Mouse (Mus musculus): Measurements from ENCODE around the gene Tmed2. TPM values are rescaled to one million over a fixed set of nuclear protein-coding genes. Genes with fewer than 3 reads are reported as not detected.
"Not testable (repeated sequence)": the region's sequence is repeated elsewhere in the genome, so short reads cannot be mapped to it uniquely, and the experiment has no call there.

Gene Tmed2
- polyA plus RNA-seq, 1 experiment from 2014 or later, result 561 TPM

DNA sequence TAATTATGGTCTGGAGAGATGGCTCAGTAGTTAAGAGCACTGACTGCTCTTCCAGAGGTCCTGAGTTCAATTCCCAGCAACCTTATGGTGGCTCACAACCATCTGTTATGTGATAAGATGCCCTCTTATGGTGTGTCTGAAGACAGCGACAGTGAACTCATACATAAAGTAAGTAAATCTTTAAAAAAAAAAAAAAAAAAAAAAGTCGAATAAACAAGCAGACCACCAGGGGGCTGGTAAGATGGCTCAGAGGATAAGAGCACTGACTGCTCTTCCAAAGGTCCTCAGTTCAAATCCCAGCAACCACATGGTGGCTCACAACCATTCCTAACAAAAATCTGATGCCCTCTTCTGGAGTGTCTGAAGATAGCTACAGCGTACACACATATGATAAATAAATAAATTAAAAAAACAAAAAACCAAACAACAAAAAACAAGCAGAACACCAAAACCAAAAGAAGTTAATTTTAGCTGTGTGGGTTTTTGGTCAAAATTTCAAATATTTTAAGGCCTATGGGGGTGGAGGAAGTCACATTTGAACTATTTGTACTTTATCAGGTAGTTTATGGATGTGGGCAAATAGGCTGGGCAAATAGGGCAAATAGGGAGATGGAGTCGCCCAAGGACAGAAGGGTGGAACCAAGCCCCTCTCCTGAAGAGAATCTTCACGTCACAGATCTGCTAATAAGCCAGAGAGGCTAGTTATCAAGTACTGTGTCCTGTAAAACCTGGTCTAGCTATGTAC, 11.0 kb downstream of the Tmed2 start:
- not testable (repeated sequence) for ATAC-seq (replicated peaks; ENCODE audit: low FRiP score, low read depth); H3K27me3 ChIP-seq (ENCODE audit: insufficient read depth, low read length); H3K9me3 ChIP-seq (replicated peaks; ENCODE audit: low read length); DNase-seq (ENCODE audit: low spot score); H3K4me1 ChIP-seq (replicated peaks; ENCODE audit: insufficient read depth, low read length)
- Histone ChIP-seq H3K27ac (peak overlapping the region; percentile 89), H3K4me2 (ENCODE audit: low read length) (peak overlapping the region; percentile 82), H3K4me3 (replicated peaks; ENCODE audit: low read depth, low read length) (peak overlapping the region; percentile 91), H3K9ac (ENCODE audit: low read depth, low read length) (peak overlapping the region; percentile 76; the same call in 1 of the 2 replicates), H3K36me3 (ENCODE audit: insufficient read depth, low read length) (peaks cover 22% of the 10 kb centered on the region)
- 30% methylated on average over 5 of the region's 5 CpGs for WGBS
- TF ChIP-seq CTCF (IDR thresholded peaks at IDR 0.05; ENCODE audit: low read depth), result peak; percentile 47

GRCm38 (mm10) chr5:124552094-124552472, 11.6 kb downstream of the Tmed2 start:
- Histone ChIP-seq H3K4me2 (ENCODE audit: low read length) (peak overlapping the region; percentile 82), H3K4me3 (replicated peaks; ENCODE audit: low read depth, low read length) (peak overlapping the region; percentile 91), H3K4me1 (replicated peaks; ENCODE audit: insufficient read depth, low read length) (no peaks in the 10 kb centered on the region), H3K27ac (peak overlapping the region; percentile 89), H3K27me3 (ENCODE audit: insufficient read depth, low read length) (no peaks in the 10 kb centered on the region), H3K9me3 (replicated peaks; ENCODE audit: low read length) (no peaks in the 10 kb centered on the region), H3K9ac (ENCODE audit: low read depth, low read length) (peak overlapping the region; percentile 76), H3K36me3 (ENCODE audit: insufficient read depth, low read length) (peaks cover 27% of the 10 kb centered on the region)
- WGBS, result 3% methylated on average over 9 of the region's 9 CpGs
- ATAC-seq (replicated peaks; ENCODE audit: low FRiP score, low read depth) (no peak), DNase-seq (ENCODE audit: low spot score) (peak; percentile 50)
- no peak for TF ChIP-seq CTCF (IDR thresholded peaks at IDR 0.05; ENCODE audit: low read depth)

- peak; percentile 96 for DNase-seq (ENCODE audit: low spot score)
- Histone ChIP-seq H3K4me3 (replicated peaks; ENCODE audit: low read depth, low read length) (peak within 1 kb of the TSS; percentile 91), H3K27ac (peak within 1 kb of the TSS; percentile 89), H3K36me3 (ENCODE audit: insufficient read depth, low read length) (peaks cover 31% of the 10 kb centered on the region), H3K9ac (ENCODE audit: low read depth, low read length) (peak within 1 kb of the TSS; percentile 76), H3K27me3 (ENCODE audit: insufficient read depth, low read length) (no peaks in the 10 kb centered on the region), H3K9me3 (replicated peaks; ENCODE audit: low read length) (no peaks in the 10 kb centered on the region), H3K4me1 (replicated peaks; ENCODE audit: insufficient read depth, low read length) (no peaks in the 10 kb centered on the region), H3K4me2 (ENCODE audit: low read length) (peak within 1 kb of the TSS; percentile 82)
- peak; percentile 86 for ATAC-seq (replicated peaks; ENCODE audit: low FRiP score, low read depth)
- TF ChIP-seq CTCF (IDR thresholded peaks at IDR 0.05; ENCODE audit: low read depth), result peak; percentile 49
- under 1% methylated on average over 61 of the region's 66 CpGs for WGBS
Observed at GRCm38 (mm10) chr5:124552558-124553307, 12.2 kb downstream of the Tmed2 start, which contains the start of gene Ddx55. Gene Ddx55, plus strand, starts transcription at chr5:124552864.

GRCm38 (mm10) chr5:124553607-124554006, 13.1 kb downstream of the Tmed2 start:
- no peak for ATAC-seq (replicated peaks; ENCODE audit: low FRiP score, low read depth)
- no peak for DNase-seq (ENCODE audit: low spot score)
- Histone ChIP-seq H3K4me1 (replicated peaks; ENCODE audit: insufficient read depth, low read length) (no peaks in the 10 kb centered on the region), H3K4me3 (replicated peaks; ENCODE audit: low read depth, low read length) (no peak overlapping the region), H3K9ac (ENCODE audit: low read depth, low read length) (no peak overlapping the region), H3K4me2 (ENCODE audit: low read length) (peak overlapping the region; percentile 82), H3K27me3 (ENCODE audit: insufficient read depth, low read length) (no peaks in the 10 kb centered on the region), H3K27ac (no peak overlapping the region), H3K36me3 (ENCODE audit: insufficient read depth, low read length) (peaks cover 32% of the 10 kb centered on the region), H3K9me3 (replicated peaks; ENCODE audit: low read length) (no peaks in the 10 kb centered on the region)
- WGBS, result 75% methylated on average over 6 of the region's 6 CpGs
- TF ChIP-seq CTCF (IDR thresholded peaks at IDR 0.05; ENCODE audit: low read depth), result no peak

GRCm38 (mm10) chr5:124555145-124555544, 14.7 kb downstream of the Tmed2 start:
- peak; percentile 67 for DNase-seq (ENCODE audit: low spot score)
- Histone ChIP-seq H3K4me1 (replicated peaks; ENCODE audit: insufficient read depth, low read length) (no peaks in the 10 kb centered on the region), H3K9me3 (replicated peaks; ENCODE audit: low read length) (no peaks in the 10 kb centered on the region), H3K27ac (no peak overlapping the region), H3K27me3 (ENCODE audit: insufficient read depth, low read length) (no peaks in the 10 kb centered on the region), H3K4me3 (replicated peaks; ENCODE audit: low read depth, low read length) (no peak overlapping the region), H3K36me3 (ENCODE audit: insufficient read depth, low read length) (peaks cover 43% of the 10 kb centered on the region), H3K4me2 (ENCODE audit: low read length) (no peak overlapping the region), H3K9ac (ENCODE audit: low read depth, low read length) (no peak overlapping the region)
- ATAC-seq (replicated peaks; ENCODE audit: low FRiP score, low read depth), result no peak
- peak; percentile 64 for TF ChIP-seq CTCF (IDR thresholded peaks at IDR 0.05; ENCODE audit: low read depth)
- 65% methylated on average over 1 of the region's 1 CpGs for WGBS

DNA sequence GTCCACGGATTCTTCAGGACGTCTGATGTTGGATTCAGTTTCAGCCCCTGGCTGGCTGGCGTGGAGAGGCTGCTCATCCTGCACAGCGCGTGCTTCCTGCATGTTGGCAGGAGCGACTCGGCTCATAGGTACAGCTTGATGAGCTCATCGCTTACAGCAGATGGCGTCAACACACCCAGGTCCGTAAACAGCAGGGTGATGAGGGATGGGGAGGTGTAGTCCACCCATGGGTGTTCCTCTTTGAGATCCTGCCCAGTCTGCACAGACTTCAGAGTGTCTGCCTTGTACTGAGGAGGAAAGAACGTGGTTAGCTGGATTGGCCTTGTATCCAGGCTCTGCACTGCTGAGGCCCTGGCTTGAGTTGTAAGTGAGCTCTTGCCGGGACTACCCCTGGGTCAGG, 30.6 kb downstream of the Tmed2 start:
- ATAC-seq (replicated peaks; ENCODE audit: low FRiP score, low read depth), result no peak
- H3K4me1 ChIP-seq (replicated peaks; ENCODE audit: insufficient read depth, low read length), result no peaks in the 10 kb centered on the region
- H3K9me3 ChIP-seq (replicated peaks; ENCODE audit: low read length), result no peaks in the 10 kb centered on the region
- WGBS, result 81% methylated on average over 12 of the region's 12 CpGs
- no peak for DNase-seq (ENCODE audit: low spot score)
- TF ChIP-seq CTCF (IDR thresholded peaks at IDR 0.05; ENCODE audit: low read depth), result no peak
- peaks cover 77% of the 10 kb centered on the region for H3K36me3 ChIP-seq (ENCODE audit: insufficient read depth, low read length)
- no peaks in the 10 kb centered on the region for H3K27me3 ChIP-seq (ENCODE audit: insufficient read depth, low read length)
- H3K4me2 ChIP-seq (ENCODE audit: low read length), result no peak overlapping the region
- H3K9ac ChIP-seq (ENCODE audit: low read depth, low read length), result no peak overlapping the region
- no peak overlapping the region for H3K4me3 ChIP-seq (replicated peaks; ENCODE audit: low read depth, low read length)
- no peak overlapping the region for H3K27ac ChIP-seq

Measured in kidney, postnatal 0 days (tissue).